Mouse (Mus musculus) MEL (cell line): Measurements from ENCODE around the gene Hic1. TPM values are rescaled to one million over a fixed set of nuclear protein-coding genes. Genes with fewer than 3 reads are reported as not detected.

Experiments
- DNase-seq: peaks from one replicate; pipeline ENCODE4 v3.0.0; 2011; ENCODE audit warnings: low read depth, low spot score
- H3K27ac ChIP-seq: 2 replicates; pipeline ENCODE4 v1.5.1; 2012; ENCODE audit warnings: low read depth, mild to moderate bottlenecking, control low read depth, low read length, moderate library complexity; ENCODE audit not compliant: control insufficient read depth
- H3K27me3 ChIP-seq, 2 experiments: fragments of 150-350 bp in 1 of 2; sonication (generic) in 1 of 2; 2 replicates each; pipeline ENCODE4 v1.6.1; 2012; ENCODE audit warnings: low read length in 2 of 2, mild to moderate bottlenecking in 2 of 2, improper control_type of control experiment in 1 of 2, moderate library complexity in 1 of 2; ENCODE audit not compliant: insufficient read depth in 2 of 2, control insufficient read depth in 1 of 2
- H3K36me3 ChIP-seq, 2 experiments: 2 replicates each; pipeline ENCODE4 v1.6.1; 2012 to 2014; ENCODE audit warnings: low read length in 2 of 2, improper control_type of control experiment in 1 of 2, inconsistent platforms in 1 of 2, mild to moderate bottlenecking in 1 of 2; ENCODE audit not compliant: insufficient read depth in 2 of 2, control insufficient read depth in 1 of 2
- H3K4me1 ChIP-seq, 2 experiments: fragments of 150-350 bp in 1 of 2; sonication (generic) in 1 of 2; 2 replicates each; pipeline ENCODE4 v1.6.1; 2012; ENCODE audit warnings: low read length in 2 of 2, improper control_type of control experiment in 1 of 2, mild to moderate bottlenecking in 1 of 2; ENCODE audit not compliant: insufficient read depth in 2 of 2, control insufficient read depth in 1 of 2
- H3K4me3 ChIP-seq, 2 experiments: fragments of 150-350 bp in 1 of 2; sonication (generic) in 1 of 2; 2 replicates each; pipeline ENCODE4 v1.5.1; 2012; ENCODE audit warnings: low read depth in 2 of 2, low read length in 2 of 2, mild to moderate bottlenecking in 2 of 2, moderate library complexity in 2 of 2, control low read depth in 1 of 2, improper control_type of control experiment in 1 of 2; ENCODE audit not compliant: control insufficient read depth in 1 of 2, insufficient read depth in 1 of 2
- H3K79me2 ChIP-seq: 2 replicates; pipeline ENCODE4 v1.6.1; 2012; ENCODE audit warnings: mild to moderate bottlenecking, low read length, moderate library complexity; ENCODE audit not compliant: control insufficient read depth, poor library complexity, insufficient read depth
- H3K9ac ChIP-seq: 2 replicates; pipeline ENCODE4 v1.6.1; 2012; ENCODE audit warnings: low read depth, mild to moderate bottlenecking, control low read depth, low read length, moderate library complexity; ENCODE audit not compliant: control insufficient read depth, poor library complexity, severe bottlenecking
- H3K9me3 ChIP-seq: fragments of 150-350 bp; sonication (generic); replicated peaks from 2 replicates; pipeline ENCODE4 v1.6.1; 2012; ENCODE audit warnings: mild to moderate bottlenecking, low read length, improper control_type of control experiment, moderate library complexity; ENCODE audit not compliant: insufficient read depth
- CHD1 ChIP-seq: IDR thresholded peaks from 2 replicates; pipeline ENCODE4 v1.6.1; 2012; ENCODE audit warnings: low read depth, mild to moderate bottlenecking, inconsistent platforms, low read length, improper control_type of control experiment
- CTCF ChIP-seq, 3 experiments: IDR thresholded peaks in 2 of 3; conservative IDR thresholded peaks in 1 of 3; 2 replicates each; pipeline ENCODE4 v1.5.1; 2011 to 2012; ENCODE audit warnings: low read length in 3 of 3, low read depth in 2 of 3, mild to moderate bottlenecking in 2 of 3, improper control_type of control experiment in 1 of 3, inconsistent platforms in 1 of 3, mixed read lengths in 1 of 3, moderate library complexity in 1 of 3; ENCODE audit not compliant: control insufficient read depth in 1 of 3, insufficient read depth in 1 of 3, poor library complexity in 1 of 3, severe bottlenecking in 1 of 3
- E2F4 ChIP-seq: IDR thresholded peaks from 2 replicates; pipeline ENCODE4 v1.6.1; 2011; ENCODE audit warnings: low read depth, low read length, improper control_type of control experiment, borderline replicate concordance
- ELF1 ChIP-seq: IDR thresholded peaks from 2 replicates; pipeline ENCODE4 v1.6.1; 2014; ENCODE audit warnings: low read depth, mild to moderate bottlenecking, inconsistent platforms, low read length, improper control_type of control experiment, moderate library complexity
- ETS1 ChIP-seq: IDR thresholded peaks from 2 replicates; pipeline ENCODE4 v1.6.1; 2012; ENCODE audit warnings: low read depth, mild to moderate bottlenecking, inconsistent platforms, low read length, improper control_type of control experiment, moderate library complexity
- GATA1 ChIP-seq: IDR thresholded peaks from 2 replicates; pipeline ENCODE4 v1.6.1; 2011; ENCODE audit warnings: low read depth, low read length, improper control_type of control experiment
- MAFK ChIP-seq: IDR thresholded peaks from 2 replicates; pipeline ENCODE4 v1.6.1; 2011; ENCODE audit warnings: low read depth, mild to moderate bottlenecking, low read length, improper control_type of control experiment, borderline replicate concordance
- MAX ChIP-seq: IDR thresholded peaks from 2 replicates; pipeline ENCODE4 v1.6.1; 2011; ENCODE audit warnings: low read length, improper control_type of control experiment
- MAZ ChIP-seq: IDR thresholded peaks from 2 replicates; pipeline ENCODE4 v1.6.1; 2012; ENCODE audit warnings: low read depth, mild to moderate bottlenecking, inconsistent platforms, low read length, improper control_type of control experiment
- MYB ChIP-seq: IDR thresholded peaks from 2 replicates; pipeline ENCODE4 v1.6.1; 2011; ENCODE audit warnings: mild to moderate bottlenecking, low read depth, low read length, improper control_type of control experiment
- MYC ChIP-seq: IDR thresholded peaks from 2 replicates; pipeline ENCODE4 v1.6.1; 2011; ENCODE audit warnings: low read depth, mild to moderate bottlenecking, low read length, improper control_type of control experiment, moderate library complexity
- NELFE ChIP-seq: IDR thresholded peaks from 2 replicates; pipeline ENCODE4 v1.6.1; 2011; ENCODE audit warnings: low read depth, low read length, improper control_type of control experiment
- NRF1 ChIP-seq: IDR thresholded peaks from 2 replicates; pipeline ENCODE4 v1.6.1; 2014; ENCODE audit warnings: low read depth, mild to moderate bottlenecking, inconsistent platforms, low read length, improper control_type of control experiment, moderate library complexity; ENCODE audit not compliant: poor library complexity, insufficient read depth, severe bottlenecking
- POLR2A ChIP-seq, 2 experiments: IDR thresholded peaks; 2 replicates each; pipeline ENCODE4 v1.6.1; 2011 to 2012; ENCODE audit warnings: low read length in 2 of 2, mild to moderate bottlenecking in 2 of 2, control low read depth in 1 of 2, improper control_type of control experiment in 1 of 2, low read depth in 1 of 2, moderate library complexity in 1 of 2; ENCODE audit not compliant: control insufficient read depth in 1 of 2, insufficient read depth in 1 of 2, poor library complexity in 1 of 2
- POLR2AphosphoS5 ChIP-seq: IDR thresholded peaks from 2 replicates; pipeline ENCODE4 v1.6.1; 2012; ENCODE audit warnings: low read depth, borderline replicate concordance, mild to moderate bottlenecking, inconsistent platforms, low read length, moderate library complexity, mixed read lengths
- RAD21 ChIP-seq: IDR thresholded peaks from 2 replicates; pipeline ENCODE4 v1.6.1; 2011; ENCODE audit warnings: mild to moderate bottlenecking, low read depth, low read length, improper control_type of control experiment
- RCOR1 ChIP-seq: IDR thresholded peaks from 2 replicates; pipeline ENCODE4 v1.6.1; 2012; ENCODE audit warnings: low read depth, mild to moderate bottlenecking, inconsistent platforms, low read length, improper control_type of control experiment
- SIN3A ChIP-seq: IDR thresholded peaks from 2 replicates; pipeline ENCODE4 v1.6.1; 2012; ENCODE audit warnings: low read length, improper control_type of control experiment, inconsistent platforms
- SMC3 ChIP-seq: IDR thresholded peaks from 2 replicates; pipeline ENCODE4 v1.6.1; 2011; ENCODE audit warnings: low read depth, low read length, improper control_type of control experiment
- TAL1 ChIP-seq: IDR thresholded peaks from 2 replicates; pipeline ENCODE4 v1.6.1; 2012; ENCODE audit warnings: mild to moderate bottlenecking, inconsistent platforms, low read length, moderate library complexity, mixed read lengths
- TBP ChIP-seq: IDR thresholded peaks from 2 replicates; pipeline ENCODE4 v1.8.0; 2011; ENCODE audit warnings: low read depth, low read length, improper control_type of control experiment
- UBTF ChIP-seq: IDR thresholded peaks from 2 replicates; pipeline ENCODE4 v1.6.1; 2012; ENCODE audit warnings: low read depth, mild to moderate bottlenecking, inconsistent platforms, low read length, improper control_type of control experiment, moderate library complexity, borderline replicate concordance; ENCODE audit not compliant: insufficient read depth
- USF1 ChIP-seq: IDR thresholded peaks from 2 replicates; pipeline ENCODE4 v1.6.1; 2014; ENCODE audit warnings: low read depth, mild to moderate bottlenecking, inconsistent platforms, low read length, improper control_type of control experiment, moderate library complexity
- USF2 ChIP-seq, 2 experiments: IDR thresholded peaks; 2 replicates each; pipeline ENCODE4 v1.6.1; 2011 to 2012; ENCODE audit warnings: improper control_type of control experiment in 2 of 2, low read length in 2 of 2, borderline replicate concordance in 1 of 2, inconsistent platforms in 1 of 2, low read depth in 1 of 2, mild to moderate bottlenecking in 1 of 2; ENCODE audit not compliant: insufficient read depth in 1 of 2
- ZC3H11A ChIP-seq: IDR thresholded peaks from 2 replicates; pipeline ENCODE4 v1.6.1; 2012; ENCODE audit warnings: low read depth, mild to moderate bottlenecking, inconsistent platforms, low read length, improper control_type of control experiment
- ZKSCAN1 ChIP-seq: IDR thresholded peaks from 2 replicates; pipeline ENCODE4 v1.6.1; 2012; ENCODE audit warnings: low read depth, mild to moderate bottlenecking, inconsistent platforms, low read length, improper control_type of control experiment, moderate library complexity
- ZMIZ1 ChIP-seq: IDR thresholded peaks from 2 replicates; pipeline ENCODE4 v1.6.1; 2012; ENCODE audit warnings: low read depth, mild to moderate bottlenecking, inconsistent platforms, low read length, improper control_type of control experiment, moderate library complexity
- ZNF384 ChIP-seq: IDR thresholded peaks from 2 replicates; pipeline ENCODE4 v1.6.1; 2012; ENCODE audit warnings: low read depth, mild to moderate bottlenecking, inconsistent platforms, low read length, improper control_type of control experiment
- polyA plus RNA-seq, 2 experiments: library from polyadenylated mRNA; stranded (reverse) in 1 of 2; unstranded in 1 of 2; fragments of >175 nt in 1 of 2; fragments of >200 nt in 1 of 2; gene quantifications; 2 replicates each; pipeline versions ENCODE4 v1.2.1 to v1.2.4; 2012; ENCODE audit warnings: low replicate concordance in 2 of 2, low read depth in 1 of 2; ENCODE audit not compliant: insufficient read length in 2 of 2, insufficient read depth in 1 of 2, missing spikeins in 1 of 2
- total RNA-seq: library from RNA; depleted of rRNA; stranded (reverse); fragments of 300-350 nt; gene quantifications from 2 replicates; pipeline ENCODE4 v1.2.3, GENCODE M21; 2012

Hic1 gene
- total and polyA plus RNA-seq, 3 experiments: 18.2 to 18.8 TPM; not detected in 1

DNA sequence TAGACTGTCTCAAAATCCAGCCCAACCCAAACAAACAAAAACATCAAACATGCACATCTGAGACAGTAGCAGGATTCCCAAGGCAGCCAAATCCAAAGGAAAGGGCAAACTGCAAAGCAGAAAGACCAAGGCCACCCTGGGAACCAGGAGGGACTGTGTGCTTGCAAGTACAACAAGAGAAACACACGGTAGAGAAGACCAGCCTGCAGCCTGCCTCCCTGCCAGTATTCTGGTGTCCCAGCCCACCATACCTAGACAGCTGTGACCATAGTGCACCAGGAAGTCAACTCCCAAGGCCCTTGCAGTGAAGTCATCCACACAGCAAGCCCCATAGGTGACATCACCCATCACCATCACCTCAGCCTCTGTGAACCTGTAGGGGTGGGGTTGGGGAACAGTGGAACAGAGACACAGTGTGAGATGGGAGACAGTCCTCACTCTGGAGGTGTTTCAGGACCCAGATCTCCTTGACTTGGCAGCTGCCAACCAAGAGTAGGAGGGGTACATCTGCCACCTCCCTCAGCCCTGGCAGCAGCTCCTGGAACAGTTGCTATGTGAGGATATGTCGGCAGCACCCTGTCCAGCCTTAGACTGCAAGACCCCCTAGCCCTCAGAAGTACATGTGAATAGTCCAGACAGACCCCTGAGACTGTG is 14.7 kb upstream of the Hic1 start:
- Histone ChIP-seq H3K27ac (no peak overlapping the region), H3K4me3 (no peak overlapping the region), H3K79me2 (peaks cover 5% of the 10 kb centered on the region), H3K9ac (no peak overlapping the region), H3K4me1 (no peaks in the 10 kb centered on the region), H3K36me3 (peaks cover 0 to 2% of the 10 kb centered on the region in 2 experiments; a peak in 2 of 4 replicates), H3K27me3 (no peaks in the 10 kb centered on the region), H3K9me3 (no peaks in the 10 kb centered on the region)
- no peak for DNase-seq
- TF ChIP-seq E2F4 (no peak), SMC3 (no peak), NELFE (no peak), RAD21 (no peak), TAL1 (no peak), MYB (no peak), POLR2A (IDR thresholded peaks at IDR 0.05; ENCODE audit: control insufficient read depth in 1 of 2, insufficient read depth in 1 of 2, low read depth in 1 of 2, low read length in 2 of 2, poor library complexity in 1 of 2) (no peak), USF1 (no peak), ETS1 (no peak), NRF1 (no peak), POLR2AphosphoS5 (no peak), TBP (no peak), CHD1 (no peak), USF2 (IDR thresholded peaks at IDR 0.05; ENCODE audit: borderline replicate concordance in 1 of 2, insufficient read depth in 1 of 2, low read depth in 1 of 2, low read length in 2 of 2) (no peak), GATA1 (no peak)

DNA sequence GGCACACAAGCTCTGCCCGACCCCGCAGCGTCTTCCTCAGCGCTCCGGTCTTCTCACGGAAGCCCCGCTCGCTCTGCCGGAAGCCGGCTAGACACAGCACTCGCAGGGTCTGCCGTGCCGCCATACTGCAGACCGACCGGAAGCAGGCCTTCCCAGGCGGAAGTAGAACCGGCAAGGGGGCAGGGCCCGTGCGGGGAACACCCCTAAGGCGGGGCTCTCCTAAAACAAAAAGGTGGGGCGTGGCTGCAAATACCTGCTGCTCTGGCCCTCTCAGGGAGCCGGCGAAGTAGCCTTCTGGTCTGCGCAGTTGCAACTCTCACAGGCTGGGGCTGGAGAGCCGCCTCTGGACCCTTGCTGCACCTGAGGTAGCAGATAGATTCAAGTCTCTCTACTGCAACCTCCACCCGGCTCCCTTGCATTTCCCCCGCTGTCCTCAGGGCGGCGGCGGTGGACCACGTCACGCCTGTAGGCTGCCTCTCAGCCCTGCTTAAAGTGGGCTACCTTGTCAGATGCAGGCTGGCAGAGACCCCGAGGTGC is 9.4 kb upstream of the Hic1 start, which contains the start of gene Ovca2:
TSS of gene Ovca2 (minus strand) at position 164 of the 537 bp plus-strand sequence.
- Histone ChIP-seq H3K9ac (peak within 1 kb of the TSS; percentile 95), H3K9me3 (no peaks in the 10 kb centered on the region), H3K4me3 (peak within 1 kb of the TSS; percentile 92 to 95), H3K27ac (peak within 1 kb of the TSS; percentile 75), H3K27me3 (no peaks in the 10 kb centered on the region), H3K4me1 (peaks cover 0 to 17% of the 10 kb centered on the region in 2 experiments; a peak in 3 of 4 replicates), H3K36me3 (peaks cover 0 to 5% of the 10 kb centered on the region in 2 experiments; a peak in 3 of 4 replicates), H3K79me2 (peaks cover 10% of the 10 kb centered on the region)
- DNase-seq: peak; percentile 97
- 0 out of 2 replicates have a peak, but pooled peaks have one; percentile 3 for TF ChIP-seq ZNF384
- peak; percentile 87 for TF ChIP-seq ELF1
- peak; percentile 58; the same call in 1 of the 2 replicates for TF ChIP-seq MAX
- TF ChIP-seq POLR2A (IDR thresholded peaks at IDR 0.05; ENCODE audit: control insufficient read depth in 1 of 2, insufficient read depth in 1 of 2, low read depth in 1 of 2, low read length in 2 of 2, poor library complexity in 1 of 2): peak; percentile 90 to 96
- no peak; the same call in 1 of the 2 replicates for TF ChIP-seq ZKSCAN1
- TF ChIP-seq ZC3H11A: peak; percentile 70
- peak; percentile 77 to 92 (median 87) for TF ChIP-seq CTCF (IDR thresholded peaks at IDR 0.05 in 2 of 3, conservative IDR thresholded peaks at IDR 0.05 in 1 of 3; ENCODE audit: control insufficient read depth in 1 of 3, insufficient read depth in 1 of 3, low read depth in 2 of 3, low read length in 3 of 3, poor library complexity in 1 of 3, severe bottlenecking in 1 of 3)
- TF ChIP-seq MYC: 0 out of 2 replicates have a peak, but pooled peaks have one; percentile 5
- TF ChIP-seq UBTF: 0 out of 2 replicates have a peak, but pooled peaks have one; percentile 73
- TF ChIP-seq TAL1: no peak
- no peak for TF ChIP-seq MYB
- no peak for TF ChIP-seq POLR2AphosphoS5
- peak; percentile 71 for TF ChIP-seq SMC3
- TF ChIP-seq SIN3A: peak; percentile 79
- no peak for TF ChIP-seq ETS1
- TF ChIP-seq MAZ: 0 out of 2 replicates have a peak, but pooled peaks have one; percentile 62
- peak; percentile 45 for TF ChIP-seq RCOR1
- TF ChIP-seq E2F4: no peak
- TF ChIP-seq MAFK: no peak
- TF ChIP-seq USF1: no peak
- TF ChIP-seq ZMIZ1: peak; percentile 93
